Mouse (Mus musculus): ENCODE results near the gene Nat8l. TPM values are rescaled to one million over a fixed set of nuclear protein-coding genes. Genes with fewer than 3 reads are reported as not detected.

Gene Nat8l
- polyA plus RNA-seq, 1 experiment from 2014 or later, result 0.38 TPM

- Histone ChIP-seq H3K36me3 (ENCODE audit: control insufficient read depth, insufficient read depth) (no peaks in the 10 kb centered on the region), H3K4me3 (ENCODE audit: low read length) (peak overlapping the region; percentile 85), H3K9ac (ENCODE audit: low read length) (peak overlapping the region; percentile 79), H3K27me3 (ENCODE audit: control insufficient read depth, insufficient read depth, low read length) (no peaks in the 10 kb centered on the region), H3K9me3 (replicated peaks; ENCODE audit: control insufficient read depth, low read length) (no peaks in the 10 kb centered on the region), H3K27ac (ENCODE audit: low read length) (no peak overlapping the region), H3K4me1 (ENCODE audit: control insufficient read depth, insufficient read depth, low read length) (peaks cover 8% of the 10 kb centered on the region), H3K4me2 (ENCODE audit: low read depth, low read length) (peak overlapping the region; percentile 98)
- WGBS, result 5% methylated on average over 26 of the region's 26 CpGs
- ATAC-seq (replicated peaks; ENCODE audit: extremely low read depth, insufficient read depth, low FRiP score), result peak; percentile 5; the same call in 1 of the 2 replicates
These were observed 13.0 kb upstream of the Nat8l start for GRCm38 (mm10) chr5:33982731-33983259.

GRCm38 (mm10) chr5:33983309-33984121 is 12.3 kb upstream of the Nat8l start, which contains the start of gene Gm1673:
Gene Gm1673 (plus strand): TSS chr5:33983433.
- under 1% methylated on average over 76 of the region's 88 CpGs for WGBS
- Histone ChIP-seq H3K27me3 (ENCODE audit: control insufficient read depth, insufficient read depth, low read length) (no peaks in the 10 kb centered on the region), H3K36me3 (ENCODE audit: control insufficient read depth, insufficient read depth) (no peaks in the 10 kb centered on the region), H3K4me3 (ENCODE audit: low read length) (peak within 1 kb of the TSS; percentile 85), H3K27ac (ENCODE audit: low read length) (peak within 1 kb of the TSS; percentile 21; the same call in 1 of the 2 replicates), H3K4me2 (ENCODE audit: low read depth, low read length) (peak within 1 kb of the TSS; percentile 98), H3K4me1 (ENCODE audit: control insufficient read depth, insufficient read depth, low read length) (peaks cover 8% of the 10 kb centered on the region), H3K9ac (ENCODE audit: low read length) (peak within 1 kb of the TSS; percentile 79), H3K9me3 (replicated peaks; ENCODE audit: control insufficient read depth, low read length) (no peaks in the 10 kb centered on the region)
- ATAC-seq (replicated peaks; ENCODE audit: extremely low read depth, insufficient read depth, low FRiP score), result peak; percentile 84

- Histone ChIP-seq H3K9ac (ENCODE audit: low read length) (no peak overlapping the region), H3K4me1 (ENCODE audit: control insufficient read depth, insufficient read depth, low read length) (0 out of 2 replicates have a peak, but pooled peaks cover 3% of the 10 kb centered on the region), H3K4me3 (ENCODE audit: low read length) (no peak overlapping the region; the same call in 1 of the 2 replicates), H3K27me3 (ENCODE audit: control insufficient read depth, insufficient read depth, low read length) (peaks cover 50% of the 10 kb centered on the region), H3K27ac (ENCODE audit: low read length) (no peak overlapping the region), H3K4me2 (ENCODE audit: low read depth, low read length) (peak overlapping the region; percentile 98), H3K9me3 (replicated peaks; ENCODE audit: control insufficient read depth, low read length) (no peaks in the 10 kb centered on the region), H3K36me3 (ENCODE audit: control insufficient read depth, insufficient read depth) (no peaks in the 10 kb centered on the region)
- no peak for ATAC-seq (replicated peaks; ENCODE audit: extremely low read depth, insufficient read depth, low FRiP score)
- WGBS, result 33% methylated on average over 28 of the region's 28 CpGs
These were observed 836 bp upstream of the Nat8l start for GRCm38 (mm10) chr5:33994671-33995625.

GRCm38 (mm10) chr5:33996694-33997045 is 886 bp downstream of the Nat8l start:
- Histone ChIP-seq H3K27ac (ENCODE audit: low read length) (peak overlapping the region; percentile 46), H3K4me2 (ENCODE audit: low read depth, low read length) (peak overlapping the region; percentile 98), H3K36me3 (ENCODE audit: control insufficient read depth, insufficient read depth) (no peaks in the 10 kb centered on the region), H3K9me3 (replicated peaks; ENCODE audit: control insufficient read depth, low read length) (no peaks in the 10 kb centered on the region), H3K9ac (ENCODE audit: low read length) (peak overlapping the region; percentile 76), H3K27me3 (ENCODE audit: control insufficient read depth, insufficient read depth, low read length) (peaks cover 53% of the 10 kb centered on the region), H3K4me1 (ENCODE audit: control insufficient read depth, insufficient read depth, low read length) (0 out of 2 replicates have a peak, but pooled peaks cover 3% of the 10 kb centered on the region), H3K4me3 (ENCODE audit: low read length) (peak overlapping the region; percentile 79)
- under 1% methylated on average over 50 of the region's 55 CpGs for WGBS
- ATAC-seq (replicated peaks; ENCODE audit: extremely low read depth, insufficient read depth, low FRiP score), result no peak; the same call in 1 of the 2 replicates

GRCm38 (mm10) chr5:33997051-33997741 is 1.4 kb downstream of the Nat8l start:
- Histone ChIP-seq H3K9me3 (replicated peaks; ENCODE audit: control insufficient read depth, low read length) (no peaks in the 10 kb centered on the region), H3K4me1 (ENCODE audit: control insufficient read depth, insufficient read depth, low read length) (0 out of 2 replicates have a peak, but pooled peaks cover 3% of the 10 kb centered on the region), H3K36me3 (ENCODE audit: control insufficient read depth, insufficient read depth) (no peaks in the 10 kb centered on the region), H3K27ac (ENCODE audit: low read length) (no peak overlapping the region), H3K4me3 (ENCODE audit: low read length) (peak overlapping the region; percentile 79), H3K9ac (ENCODE audit: low read length) (peak overlapping the region; percentile 76), H3K4me2 (ENCODE audit: low read depth, low read length) (peak overlapping the region; percentile 98), H3K27me3 (ENCODE audit: control insufficient read depth, insufficient read depth, low read length) (peaks cover 53% of the 10 kb centered on the region)
- peak; percentile 38; the same call in 1 of the 2 replicates for ATAC-seq (replicated peaks; ENCODE audit: extremely low read depth, insufficient read depth, low FRiP score)
- WGBS, result under 1% methylated on average over 79 of the region's 80 CpGs

- Histone ChIP-seq H3K36me3 (ENCODE audit: control insufficient read depth, insufficient read depth) (no peaks in the 10 kb centered on the region), H3K4me3 (ENCODE audit: low read length) (peak overlapping the region; percentile 79), H3K9me3 (replicated peaks; ENCODE audit: control insufficient read depth, low read length) (no peaks in the 10 kb centered on the region), H3K27me3 (ENCODE audit: control insufficient read depth, insufficient read depth, low read length) (peaks cover 53% of the 10 kb centered on the region), H3K9ac (ENCODE audit: low read length) (no peak overlapping the region), H3K4me2 (ENCODE audit: low read depth, low read length) (peak overlapping the region; percentile 98), H3K4me1 (ENCODE audit: control insufficient read depth, insufficient read depth, low read length) (0 out of 2 replicates have a peak, but pooled peaks cover 3% of the 10 kb centered on the region), H3K27ac (ENCODE audit: low read length) (no peak overlapping the region)
- no peak for ATAC-seq (replicated peaks; ENCODE audit: extremely low read depth, insufficient read depth, low FRiP score)
- 77% methylated on average over 20 of the region's 20 CpGs for WGBS
These were observed 2.2 kb downstream of the Nat8l start for GRCm38 (mm10) chr5:33997829-33998504.

- H3K9ac ChIP-seq (ENCODE audit: low read length), result no peak overlapping the region
- H3K27me3 ChIP-seq (ENCODE audit: control insufficient read depth, insufficient read depth, low read length), result peaks cover 53% of the 10 kb centered on the region
- H3K4me2 ChIP-seq (ENCODE audit: low read depth, low read length), result no peak overlapping the region
- H3K4me1 ChIP-seq (ENCODE audit: control insufficient read depth, insufficient read depth, low read length), result 0 out of 2 replicates have a peak, but pooled peaks cover 3% of the 10 kb centered on the region
- H3K9me3 ChIP-seq (replicated peaks; ENCODE audit: control insufficient read depth, low read length), result no peaks in the 10 kb centered on the region
- no peak for ATAC-seq (replicated peaks; ENCODE audit: extremely low read depth, insufficient read depth, low FRiP score)
- H3K36me3 ChIP-seq (ENCODE audit: control insufficient read depth, insufficient read depth), result no peaks in the 10 kb centered on the region
- no peak overlapping the region for H3K27ac ChIP-seq (ENCODE audit: low read length)
- WGBS, result 86% methylated on average over 3 of the region's 3 CpGs
- H3K4me3 ChIP-seq (ENCODE audit: low read length), result no peak overlapping the region
These were observed 2.7 kb downstream of the Nat8l start for GRCm38 (mm10) chr5:33998505-33998877.
